Mouse (Mus musculus): ENCODE measurements around the gene Dscaml1.

Dscaml1 gene

DNA sequence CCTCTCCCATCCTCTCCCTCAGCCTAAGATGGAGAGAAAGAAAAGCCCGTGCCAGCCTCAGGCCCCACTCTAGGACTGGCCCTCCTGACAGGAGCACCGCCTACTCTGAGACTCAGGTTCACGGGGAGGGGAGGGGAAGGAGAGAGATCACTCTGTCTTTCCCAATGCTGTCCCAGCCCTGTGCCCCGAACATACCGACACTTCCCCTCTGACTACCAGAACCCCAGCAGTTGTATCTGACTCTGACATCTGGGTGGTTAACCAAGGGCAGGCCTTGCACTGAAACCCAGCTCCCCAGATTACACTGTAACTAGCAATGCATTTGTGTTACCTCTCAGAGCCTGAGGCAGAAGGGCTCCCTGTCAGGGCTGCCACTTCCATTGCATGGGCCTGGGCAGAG lies 362.0 kb downstream of the Dscaml1 start:
- DNase-seq: no peak

DNA sequence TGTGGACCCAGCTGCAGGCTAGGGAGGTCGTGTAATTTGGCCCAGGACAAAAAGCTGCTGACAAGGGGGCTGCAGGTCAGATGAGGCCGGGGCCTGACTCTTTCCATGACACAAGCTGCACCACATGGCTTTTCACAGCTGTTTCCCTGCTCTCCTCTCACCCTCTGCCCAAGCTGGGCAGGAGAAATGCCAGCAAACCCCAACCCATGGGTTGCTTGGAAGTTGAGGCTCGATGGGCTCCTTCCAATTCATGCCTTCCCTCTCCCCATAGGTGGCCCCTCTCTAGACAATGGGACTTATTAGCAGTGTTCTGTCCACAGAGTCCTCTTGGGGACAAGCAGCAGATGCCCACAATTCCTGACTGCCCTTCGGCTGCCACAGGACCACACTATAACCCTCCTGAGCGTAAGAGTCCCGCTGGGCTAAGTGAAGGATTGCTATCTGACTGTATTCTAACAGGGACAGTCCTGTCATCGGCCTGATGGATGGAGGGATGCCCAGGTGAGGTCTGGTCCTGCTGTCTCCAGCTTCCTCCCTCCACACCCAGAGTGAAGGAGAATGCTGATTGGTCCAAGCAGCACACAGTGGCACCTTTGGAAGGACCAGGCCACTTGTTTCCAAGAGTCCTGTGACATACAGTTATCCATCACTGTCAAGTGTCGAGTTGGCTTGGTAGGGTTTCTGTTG lies 365.2 kb downstream of the Dscaml1 start:
- DNase-seq: no peak

DNA sequence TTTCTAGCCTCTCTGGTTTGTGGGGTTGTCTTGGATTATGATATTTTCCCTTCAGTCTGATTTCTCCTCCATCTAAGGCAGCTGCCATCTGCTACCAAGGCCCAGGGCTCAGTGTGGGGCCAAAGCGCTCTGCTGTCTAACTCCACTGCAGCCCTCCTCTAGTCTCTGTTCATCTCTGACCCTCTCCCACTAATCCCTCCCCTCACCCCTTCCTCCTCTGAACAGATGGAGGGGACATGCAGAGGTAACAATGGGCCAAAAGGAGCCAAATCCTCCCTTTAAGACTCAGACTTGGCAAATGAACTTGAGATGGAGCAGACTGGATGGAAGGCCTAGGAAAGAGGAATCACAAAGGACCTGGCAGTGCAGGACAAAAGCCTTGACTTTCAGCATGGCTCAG lies 365.8 kb downstream of the Dscaml1 start:
- DNase-seq: no peak

DNA sequence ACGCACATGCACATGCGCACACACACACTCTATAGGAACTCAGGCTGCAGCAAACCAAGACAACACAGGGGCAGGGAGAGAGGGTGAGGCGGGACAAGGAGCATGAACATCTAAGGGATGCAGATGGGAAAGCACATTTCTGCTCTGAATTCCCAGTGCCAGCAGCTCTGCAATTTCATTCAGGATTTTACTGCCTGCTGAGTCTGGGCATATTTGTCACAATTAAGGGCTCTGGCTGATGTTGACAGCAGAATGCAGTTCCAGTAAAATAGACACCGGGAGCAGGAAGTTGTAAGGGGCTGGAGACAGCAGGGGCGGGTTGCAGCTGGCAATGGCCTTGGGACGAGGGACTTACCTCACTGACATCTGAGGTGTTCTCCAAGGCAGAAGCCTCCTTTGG lies 367.3 kb downstream of the Dscaml1 start:
- DNase-seq: no peak

DNA sequence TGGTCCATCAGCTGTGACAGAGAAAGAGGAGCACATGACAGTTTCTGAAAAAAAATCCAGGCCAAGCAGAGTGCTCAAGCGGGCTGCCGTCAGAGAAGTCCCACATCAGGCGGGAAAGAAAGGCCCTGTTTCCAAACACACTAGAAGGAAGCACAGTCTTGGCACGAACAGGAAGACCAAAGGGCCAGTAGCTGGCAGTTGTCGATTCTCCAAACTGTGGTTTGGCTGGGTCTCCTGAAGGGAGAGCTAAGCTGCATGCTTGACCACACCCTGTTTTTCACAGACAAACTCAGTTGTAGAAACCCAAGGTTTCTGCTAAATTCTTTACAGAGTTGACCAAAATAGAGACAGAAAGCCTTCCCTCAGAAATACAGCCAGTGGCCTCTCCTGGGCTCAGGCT lies 369.3 kb downstream of the Dscaml1 start:
- no peak for DNase-seq

DNA sequence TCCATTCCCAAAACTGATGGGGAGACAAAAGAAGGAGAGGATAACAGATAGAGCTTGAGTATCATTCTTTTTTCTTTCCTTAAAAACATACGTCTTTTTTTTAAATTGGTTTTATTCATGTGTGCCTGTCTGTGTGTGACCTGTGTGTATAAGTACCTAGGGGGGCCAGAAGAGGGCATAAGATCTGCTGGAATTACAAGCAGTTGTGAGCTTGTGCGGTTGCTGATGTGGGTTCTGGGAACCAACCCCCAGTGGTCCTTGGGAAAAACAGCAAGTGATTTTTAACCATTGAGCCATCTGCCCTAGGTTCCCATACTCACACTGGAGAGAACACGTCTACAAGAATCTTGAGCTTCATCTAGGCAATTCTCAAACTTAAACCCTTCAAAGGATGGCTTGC lies 370.8 kb downstream of the Dscaml1 start:
- DNase-seq: no peak

DNA sequence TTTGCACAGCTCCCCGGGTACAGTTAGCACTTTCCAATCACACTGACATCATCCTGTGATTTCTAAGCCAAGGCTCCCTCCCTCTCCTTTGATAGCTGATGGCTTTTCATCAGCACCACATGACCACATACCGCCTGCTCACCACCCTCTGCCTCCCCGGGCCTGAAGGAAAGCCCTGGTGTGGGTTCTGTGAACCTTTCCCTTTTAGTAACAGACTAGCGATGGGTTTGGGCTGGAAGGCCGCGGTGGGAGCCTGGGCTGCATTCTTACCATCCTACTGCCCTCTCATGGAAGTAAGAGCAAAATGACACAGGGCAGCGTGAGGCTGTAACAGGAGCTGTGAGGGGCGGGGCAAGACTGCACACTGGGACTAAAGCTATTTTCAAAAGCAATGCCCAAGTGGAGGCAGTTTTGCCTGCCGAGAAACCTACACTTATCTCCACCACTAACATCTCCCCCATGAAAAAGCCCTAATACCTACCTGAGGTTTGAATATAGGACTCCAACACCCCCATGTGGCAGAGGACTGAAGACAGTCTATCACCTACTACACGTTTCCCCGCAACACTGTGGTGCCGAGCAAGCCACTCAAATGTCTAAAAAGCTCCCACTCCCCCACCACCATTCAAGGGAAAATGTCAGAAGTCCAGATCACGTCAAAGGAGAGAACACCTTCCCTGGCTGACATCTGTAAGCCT lies 372.2 kb downstream of the Dscaml1 start:
- DNase-seq: peak in 1 of 2 experiments; percentile 25

DNA sequence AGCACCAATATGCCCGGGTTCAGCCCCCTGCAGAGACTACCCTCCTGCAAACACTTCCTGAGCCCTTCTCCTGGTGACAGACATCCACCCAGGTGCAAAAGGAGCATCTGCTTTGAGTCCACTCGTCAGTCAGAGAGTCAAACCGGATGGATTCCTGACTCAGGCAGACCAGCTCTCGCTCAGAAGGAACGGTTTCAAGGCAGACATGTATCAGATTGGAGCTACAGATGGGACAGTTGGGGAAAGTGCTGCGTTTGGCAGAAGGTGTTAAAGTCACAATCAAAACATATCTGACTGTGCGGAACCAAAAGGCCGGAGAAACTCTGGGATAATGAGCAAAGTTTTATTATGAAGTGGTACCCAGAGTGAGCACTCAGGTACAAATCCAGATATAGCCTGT lies 373.0 kb downstream of the Dscaml1 start:
- no peak for DNase-seq
